Mouse (Mus musculus): ENCODE measurements at regions not wholly inside any gene's neighbourhood (a gene's known extent, or its start where the extent isn't known, plus 50 kb on each side); places are given as distances from the start of the nearest gene placed in this dataset.

- no peak overlapping the region for H3K4me3 ChIP-seq (ENCODE audit: low read depth, low read length)
- H3K9ac ChIP-seq = no peak overlapping the region
- H3K36me3 ChIP-seq (ENCODE audit: insufficient read depth) = no peaks in the 10 kb centered on the region
- DNase-seq = peak; percentile 56
- no peak overlapping the region for H3K27ac ChIP-seq (ENCODE audit: low read depth)
- no peaks in the 10 kb centered on the region for H3K4me1 ChIP-seq (ENCODE audit: insufficient read depth)
- H3K4me2 ChIP-seq = no peak overlapping the region
- no peaks in the 10 kb centered on the region for H3K27me3 ChIP-seq (ENCODE audit: insufficient read depth, low read length)
- no peaks in the 10 kb centered on the region for H3K9me3 ChIP-seq (ENCODE audit: low read depth, low read length)
- no peak for TF ChIP-seq CTCF (IDR thresholded peaks at IDR 0.05; ENCODE audit: low read depth)
- ATAC-seq (ENCODE audit: insufficient read depth) = no peak
- 62% methylated on average over 4 of the region's 4 CpGs for WGBS
Measured at GRCm38 (mm10) chr8:80343299-80343698, 150.3 kb upstream of the Gypa start.

DNA sequence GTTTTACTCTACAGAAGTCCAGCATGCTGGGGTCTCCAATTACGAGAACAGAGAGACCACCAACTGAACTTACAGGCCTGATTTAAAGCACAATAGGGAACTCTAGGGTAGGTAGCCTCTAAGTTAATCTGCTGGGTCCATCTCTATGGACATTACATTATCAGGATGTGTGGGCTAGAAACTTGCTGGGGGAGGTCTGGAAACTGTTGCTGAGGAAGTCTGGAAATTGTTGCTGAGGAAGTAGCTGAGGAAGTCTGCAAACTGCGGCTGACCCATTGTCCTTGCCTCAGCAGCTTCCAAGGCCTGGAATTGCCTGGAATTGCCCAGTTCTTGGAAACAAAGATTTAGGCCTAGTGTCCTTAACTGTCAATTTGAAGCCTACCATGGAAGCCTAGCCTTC is 155.7 kb upstream of the Gypa start:
- Histone ChIP-seq H3K9me3 (ENCODE audit: low read depth, low read length) (no peaks in the 10 kb centered on the region), H3K4me1 (ENCODE audit: insufficient read depth) (no peaks in the 10 kb centered on the region), H3K36me3 (ENCODE audit: insufficient read depth) (no peaks in the 10 kb centered on the region), H3K27me3 (ENCODE audit: insufficient read depth, low read length) (no peaks in the 10 kb centered on the region), H3K9ac (no peak overlapping the region), H3K4me3 (ENCODE audit: low read depth, low read length) (no peak overlapping the region), H3K27ac (ENCODE audit: low read depth) (no peak overlapping the region), H3K4me2 (no peak overlapping the region)
- WGBS = 78% methylated on average over 2 of the region's 2 CpGs
- ATAC-seq (ENCODE audit: insufficient read depth) = no peak
- DNase-seq = no peak
- no peak for TF ChIP-seq CTCF (IDR thresholded peaks at IDR 0.05; ENCODE audit: low read depth)

- ATAC-seq (ENCODE audit: insufficient read depth) (no peak), DNase-seq (no peak)
- H3K4me1 ChIP-seq (ENCODE audit: insufficient read depth) = no peaks in the 10 kb centered on the region
- H3K27ac ChIP-seq (ENCODE audit: low read depth) = no peak overlapping the region
- no peak for TF ChIP-seq CTCF (IDR thresholded peaks at IDR 0.05; ENCODE audit: low read depth)
- WGBS = 73% methylated on average over 2 of the region's 2 CpGs
- H3K36me3 ChIP-seq (ENCODE audit: insufficient read depth) = no peaks in the 10 kb centered on the region
- no peak overlapping the region for H3K9ac ChIP-seq
- H3K4me3 ChIP-seq (ENCODE audit: low read depth, low read length) = no peak overlapping the region
- H3K9me3 ChIP-seq (ENCODE audit: low read depth, low read length) = no peaks in the 10 kb centered on the region
- no peak overlapping the region for H3K4me2 ChIP-seq
- no peaks in the 10 kb centered on the region for H3K27me3 ChIP-seq (ENCODE audit: insufficient read depth, low read length)
Measured at GRCm38 (mm10) chr8:80328676-80329075, 164.9 kb upstream of the Gypa start.

DNA sequence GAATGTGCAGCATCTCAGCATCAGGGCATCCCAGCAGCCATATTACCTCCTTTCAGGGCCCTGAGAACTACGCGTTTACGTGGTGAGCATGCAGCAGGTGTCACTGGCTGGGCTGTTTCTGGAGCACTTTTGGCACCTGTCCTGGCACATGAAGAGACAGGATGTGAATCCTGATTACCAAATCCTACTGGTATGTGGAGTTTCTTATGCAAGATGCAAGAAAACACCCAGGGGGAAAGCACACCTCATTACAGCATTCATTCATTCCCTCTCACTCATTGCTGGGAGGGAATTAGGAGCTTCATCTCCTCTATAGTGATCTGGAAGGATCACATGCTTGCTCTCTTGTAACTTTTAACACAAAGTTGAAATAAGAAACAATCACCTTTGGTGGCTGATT is 167.7 kb upstream of the Gypa start:
- DNase-seq (no peak), ATAC-seq (ENCODE audit: insufficient read depth) (no peak)
- H3K9ac ChIP-seq = no peak overlapping the region
- H3K27ac ChIP-seq (ENCODE audit: low read depth) = no peak overlapping the region
- no peak for TF ChIP-seq CTCF (IDR thresholded peaks at IDR 0.05; ENCODE audit: low read depth)
- 90% methylated on average over 3 of the region's 3 CpGs for WGBS
- H3K4me1 ChIP-seq (ENCODE audit: insufficient read depth) = 0 out of 2 replicates have a peak, but pooled peaks cover 3% of the 10 kb centered on the region
- no peaks in the 10 kb centered on the region for H3K27me3 ChIP-seq (ENCODE audit: insufficient read depth, low read length)
- H3K4me2 ChIP-seq = no peak overlapping the region
- no peak overlapping the region for H3K4me3 ChIP-seq (ENCODE audit: low read depth, low read length)
- H3K9me3 ChIP-seq (ENCODE audit: low read depth, low read length) = no peaks in the 10 kb centered on the region
- no peaks in the 10 kb centered on the region for H3K36me3 ChIP-seq (ENCODE audit: insufficient read depth)

- H3K27ac ChIP-seq (ENCODE audit: low read depth) = no peak overlapping the region
Measured at GRCm38 (mm10) chr8:80325132-80325531, 168.4 kb upstream of the Gypa start.

DNA sequence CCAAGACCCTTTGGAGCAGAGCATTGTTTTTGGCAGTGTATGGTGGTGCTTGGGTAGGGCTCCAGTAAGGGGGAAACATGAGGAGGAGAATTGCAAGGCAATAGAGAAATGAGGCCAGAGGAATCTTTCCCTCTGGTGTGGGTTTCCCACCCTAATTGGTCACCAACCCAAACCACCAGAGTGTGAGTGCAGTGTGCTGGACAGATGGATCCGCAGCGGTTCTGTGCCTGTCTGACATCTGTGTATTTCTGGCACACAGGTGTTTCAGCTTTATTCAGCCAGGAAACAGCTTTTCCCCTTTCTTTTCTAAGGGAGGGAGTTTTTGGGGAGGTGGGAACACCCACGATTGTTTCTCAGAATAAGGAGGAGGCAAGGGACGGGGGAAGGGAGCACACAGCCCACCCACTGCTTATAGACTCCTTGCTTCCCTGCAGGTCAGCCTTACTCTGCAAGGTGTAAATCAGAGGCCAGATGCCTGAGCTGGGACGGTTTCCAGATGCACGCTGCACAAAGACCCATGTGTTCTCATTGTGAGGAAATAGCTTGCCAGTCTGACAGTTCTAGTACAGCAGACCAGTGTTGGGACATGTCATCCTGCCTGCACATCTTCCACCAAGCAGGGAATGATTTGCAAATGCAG is 175.2 kb upstream of the Gypa start:
- no peaks in the 10 kb centered on the region for H3K36me3 ChIP-seq (ENCODE audit: insufficient read depth)
- H3K9ac ChIP-seq = no peak overlapping the region
- TF ChIP-seq CTCF (IDR thresholded peaks at IDR 0.05; ENCODE audit: low read depth) = no peak
- WGBS = 36% methylated on average over 6 of the region's 6 CpGs
- no peaks in the 10 kb centered on the region for H3K27me3 ChIP-seq (ENCODE audit: insufficient read depth, low read length)
- H3K4me1 ChIP-seq (ENCODE audit: insufficient read depth) = peaks cover 14% of the 10 kb centered on the region; the same call in 1 of the 2 replicates
- no peak overlapping the region for H3K4me3 ChIP-seq (ENCODE audit: low read depth, low read length)
- no peak overlapping the region for H3K4me2 ChIP-seq
- no peaks in the 10 kb centered on the region for H3K9me3 ChIP-seq (ENCODE audit: low read depth, low read length)
- no peak overlapping the region for H3K27ac ChIP-seq (ENCODE audit: low read depth)
- ATAC-seq (ENCODE audit: insufficient read depth) (no peak), DNase-seq (no peak)

More at GRCm38 (mm10) chr8:80325132-80325531, 168.4 kb upstream of the Gypa start:
- ATAC-seq (ENCODE audit: insufficient read depth) = no peak
- 51% methylated on average over 4 of the region's 4 CpGs for WGBS
- DNase-seq = peak; percentile 53
- no peak overlapping the region for H3K4me3 ChIP-seq (ENCODE audit: low read depth, low read length)
- 0 out of 2 replicates have a peak, but pooled peaks cover 3% of the 10 kb centered on the region for H3K4me1 ChIP-seq (ENCODE audit: insufficient read depth)
- no peak overlapping the region for H3K9ac ChIP-seq
- H3K27me3 ChIP-seq (ENCODE audit: insufficient read depth, low read length) = no peaks in the 10 kb centered on the region
- no peaks in the 10 kb centered on the region for H3K9me3 ChIP-seq (ENCODE audit: low read depth, low read length)
- no peak overlapping the region for H3K4me2 ChIP-seq
- H3K36me3 ChIP-seq (ENCODE audit: insufficient read depth) = no peaks in the 10 kb centered on the region
- TF ChIP-seq CTCF (IDR thresholded peaks at IDR 0.05; ENCODE audit: low read depth) = no peak

DNA sequence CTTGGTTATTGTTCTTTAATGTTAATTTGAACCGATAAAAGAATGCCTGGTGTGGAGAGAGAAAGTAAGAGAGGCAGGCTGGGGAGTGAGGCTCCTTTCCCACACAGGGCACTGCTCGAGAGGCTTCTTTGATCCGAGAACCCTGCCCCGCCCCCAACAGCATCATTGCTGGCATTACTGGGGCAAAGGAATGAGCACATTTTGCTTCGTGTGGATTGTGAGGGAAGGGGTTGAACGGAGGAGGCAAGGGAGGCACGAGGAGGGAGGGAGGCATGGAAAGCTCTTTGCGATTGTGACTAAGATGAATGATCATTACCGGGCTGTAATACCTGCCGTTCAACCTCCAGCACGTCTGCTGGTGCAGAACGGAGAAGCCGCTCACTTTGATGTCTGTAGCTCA is 178.2 kb upstream of the Gypa start:
- WGBS = 5% methylated on average over 13 of the region's 13 CpGs
- H3K4me1 ChIP-seq (ENCODE audit: insufficient read depth) = peaks cover 11% of the 10 kb centered on the region; the same call in 1 of the 2 replicates
- H3K27ac ChIP-seq (ENCODE audit: low read depth) = peak overlapping the region; percentile 3
- H3K9ac ChIP-seq = no peak overlapping the region; the same call in 1 of the 2 replicates
- H3K36me3 ChIP-seq (ENCODE audit: insufficient read depth) = no peaks in the 10 kb centered on the region
- TF ChIP-seq CTCF (IDR thresholded peaks at IDR 0.05; ENCODE audit: low read depth) = no peak
- ATAC-seq (ENCODE audit: insufficient read depth) = peak; percentile 59
- H3K4me2 ChIP-seq = peak overlapping the region; percentile 45
- no peak overlapping the region for H3K4me3 ChIP-seq (ENCODE audit: low read depth, low read length)
- H3K27me3 ChIP-seq (ENCODE audit: insufficient read depth, low read length) = no peaks in the 10 kb centered on the region
- peak; percentile 67 for DNase-seq
- H3K9me3 ChIP-seq (ENCODE audit: low read depth, low read length) = no peaks in the 10 kb centered on the region

Measured in lung, embryonic 14.5 days (tissue).